Mouse (Mus musculus) intestine, embryonic 14.5 days (tissue): ENCODE measurements around the gene Ror1. TPM values are rescaled to one million over a fixed set of nuclear protein-coding genes. Genes with fewer than 3 reads are reported as not detected.
A peak's percentile ranks its signal among the peaks of the same experiment; 100 is the strongest.

Experiments
- ATAC-seq: fragments of 200-750 bp; cut with Nextera tagmentation; replicated peaks from 2 replicates; pipeline ENCODE4 v1.8.0; 2017; ENCODE audit warnings: low read depth, moderate number of reproducible peaks, moderate TSS enrichment, moderate library complexity; ENCODE audit not compliant: low FRiP score, low TSS enrichment
- DNase-seq: peaks from one replicate; pipeline ENCODE4 v3.0.0-alpha.2; 2018; ENCODE audit warnings: low spot score
- H3K27ac ChIP-seq: fragments of 300-500 bp; sonication (generic); 2 replicates; pipeline ENCODE4 v1.5.1; 2014; ENCODE audit warnings: low read depth, mild to moderate bottlenecking, control low read depth
- H3K27me3 ChIP-seq: fragments of 300-500 bp; sonication (generic); replicated peaks from 2 replicates; pipeline ENCODE4 v1.6.1; 2014; ENCODE audit warnings: low read length, control low read depth; ENCODE audit not compliant: control insufficient read depth, insufficient read depth
- H3K36me3 ChIP-seq: fragments of 300-500 bp; sonication (generic); 2 replicates; pipeline ENCODE4 v1.6.1; 2014; ENCODE audit warnings: low read length, control low read depth; ENCODE audit not compliant: control insufficient read depth, insufficient read depth
- H3K4me1 ChIP-seq: fragments of 300-500 bp; sonication (generic); replicated peaks from 2 replicates; pipeline ENCODE4 v1.6.1; 2014; ENCODE audit warnings: low read length, control low read depth, mixed read lengths; ENCODE audit not compliant: control insufficient read depth, insufficient read depth
- H3K4me2 ChIP-seq: fragments of 300-500 bp; sonication (generic); 2 replicates; pipeline ENCODE4 v1.6.1; 2014; ENCODE audit warnings: low read length
- H3K4me3 ChIP-seq: fragments of 300-500 bp; sonication (generic); 2 replicates; pipeline ENCODE4 v1.5.1; 2014; ENCODE audit warnings: low read depth, low read length, control low read depth, mixed read lengths
- H3K9ac ChIP-seq: fragments of 300-500 bp; sonication (generic); 2 replicates; pipeline ENCODE4 v1.6.1; 2014; ENCODE audit warnings: mild to moderate bottlenecking, low read length
- H3K9me3 ChIP-seq: fragments of 300-500 bp; sonication (generic); 2 replicates; pipeline ENCODE4 v1.6.1; 2016; ENCODE audit warnings: low read length, control low read depth; ENCODE audit not compliant: control insufficient read depth
- WGBS: fragments of 180-500 bp; shearing (Covaris S2); extraction: QIAGEN DNeasy Blood & Tissue Kit; methylation state at CpG from one replicate; pipeline ENCODE4 v1.1.7; 2014; 5-methylcytosine and 5-hydroxymethylcytosine counted together
- polyA plus RNA-seq: library from polyadenylated mRNA; unstranded; fragments of >200 nt; fragmentation: Nextera tagmentation; extraction: Ambion mirVana; gene quantifications from 2 replicates; pipeline ENCODE4 v1.2.1, GENCODE M21; 2014

The Ror1 gene
- 11.4 and 12.1 TPM in 2 replicates for polyA plus RNA-seq

- Histone ChIP-seq H3K4me3 (peak within 1 kb of the TSS; percentile 63), H3K36me3 (no peaks in the 10 kb centered on the region), H3K27me3 (no peaks in the 10 kb centered on the region), H3K9me3 (no peaks in the 10 kb centered on the region), H3K4me1 (peaks cover 12% of the 10 kb centered on the region), H3K4me2 (peak within 1 kb of the TSS; percentile 53), H3K9ac (peak within 1 kb of the TSS; percentile 81), H3K27ac (peak within 1 kb of the TSS; percentile 90)
- under 1% methylated on average over 76 of the region's 76 CpGs for WGBS
- ATAC-seq (peak; percentile 89), DNase-seq (peak; percentile 97)
Measured at GRCm38 (mm10) chr4:100095685-100096595, at the start of gene Ror1. TSS of gene Ror1 (plus strand) at chr4:100095791.

GRCm38 (mm10) chr4:100047066-100047465 lies 48.5 kb upstream of the Ror1 start:
- Histone ChIP-seq H3K4me2 (no peak overlapping the region), H3K27me3 (no peaks in the 10 kb centered on the region), H3K4me1 (peaks cover 13% of the 10 kb centered on the region), H3K9ac (no peak overlapping the region), H3K27ac (no peak overlapping the region), H3K4me3 (no peak overlapping the region), H3K36me3 (no peaks in the 10 kb centered on the region), H3K9me3 (no peaks in the 10 kb centered on the region)
- no peak for ATAC-seq
- DNase-seq: no peak
- 52% methylated on average over 6 of the region's 6 CpGs for WGBS

GRCm38 (mm10) chr4:100048351-100048950 lies 47.1 kb upstream of the Ror1 start:
- Histone ChIP-seq H3K9me3 (no peaks in the 10 kb centered on the region), H3K4me1 (peaks cover 13% of the 10 kb centered on the region), H3K36me3 (no peaks in the 10 kb centered on the region), H3K9ac (no peak overlapping the region), H3K4me2 (no peak overlapping the region), H3K4me3 (no peak overlapping the region), H3K27ac (peak overlapping the region; percentile 33; the same call in 1 of the 2 replicates), H3K27me3 (no peaks in the 10 kb centered on the region)
- WGBS: 59% methylated on average over 7 of the region's 7 CpGs
- no peak for DNase-seq
- no peak for ATAC-seq

GRCm38 (mm10) chr4:100051767-100052166 lies 43.8 kb upstream of the Ror1 start:
- no peak for ATAC-seq
- DNase-seq: no peak
- Histone ChIP-seq H3K9ac (no peak overlapping the region), H3K27ac (no peak overlapping the region), H3K4me2 (no peak overlapping the region), H3K9me3 (no peaks in the 10 kb centered on the region), H3K36me3 (no peaks in the 10 kb centered on the region), H3K4me3 (no peak overlapping the region), H3K27me3 (no peaks in the 10 kb centered on the region), H3K4me1 (peaks cover 17% of the 10 kb centered on the region)

- H3K27ac ChIP-seq: no peak overlapping the region
- peaks cover 17% of the 10 kb centered on the region for H3K4me1 ChIP-seq
- H3K4me2 ChIP-seq: no peak overlapping the region
- no peaks in the 10 kb centered on the region for H3K27me3 ChIP-seq
- H3K9me3 ChIP-seq: no peaks in the 10 kb centered on the region
- H3K36me3 ChIP-seq: no peaks in the 10 kb centered on the region
- no peak overlapping the region for H3K4me3 ChIP-seq
- WGBS: 62% methylated on average over 3 of the region's 3 CpGs
- no peak overlapping the region for H3K9ac ChIP-seq
- ATAC-seq (no peak), DNase-seq (no peak)
Measured at GRCm38 (mm10) chr4:100052258-100052657, 43.3 kb upstream of the Ror1 start.

GRCm38 (mm10) chr4:100056046-100056445 lies 39.5 kb upstream of the Ror1 start:
- no peak overlapping the region for H3K4me3 ChIP-seq
- no peak overlapping the region for H3K9ac ChIP-seq
- H3K4me2 ChIP-seq: no peak overlapping the region
- no peaks in the 10 kb centered on the region for H3K27me3 ChIP-seq
- DNase-seq (peak; percentile 60), ATAC-seq (no peak)
- no peaks in the 10 kb centered on the region for H3K9me3 ChIP-seq
- H3K4me1 ChIP-seq: 0 out of 2 replicates have a peak, but pooled peaks cover 3% of the 10 kb centered on the region
- WGBS: 39% methylated on average over 9 of the region's 9 CpGs
- H3K27ac ChIP-seq: no peak overlapping the region
- no peaks in the 10 kb centered on the region for H3K36me3 ChIP-seq

- WGBS: 68% methylated on average over 4 of the region's 4 CpGs
- H3K36me3 ChIP-seq: no peaks in the 10 kb centered on the region
- no peak overlapping the region for H3K4me2 ChIP-seq
- H3K27me3 ChIP-seq: no peaks in the 10 kb centered on the region
- H3K27ac ChIP-seq: no peak overlapping the region
- DNase-seq (peak; percentile 54), ATAC-seq (no peak)
- 0 out of 2 replicates have a peak, but pooled peaks cover 6% of the 10 kb centered on the region for H3K4me1 ChIP-seq
- H3K9me3 ChIP-seq: no peaks in the 10 kb centered on the region
- no peak overlapping the region for H3K9ac ChIP-seq
- no peak overlapping the region for H3K4me3 ChIP-seq
Measured at GRCm38 (mm10) chr4:100056446-100056845, 39.1 kb upstream of the Ror1 start.

GRCm38 (mm10) chr4:100057381-100057780 lies 38.2 kb upstream of the Ror1 start:
- no peaks in the 10 kb centered on the region for H3K36me3 ChIP-seq
- H3K27me3 ChIP-seq: no peaks in the 10 kb centered on the region
- H3K4me3 ChIP-seq: no peak overlapping the region
- no peak overlapping the region for H3K4me2 ChIP-seq
- H3K9ac ChIP-seq: no peak overlapping the region
- H3K27ac ChIP-seq: no peak overlapping the region
- DNase-seq (peak; percentile 34), ATAC-seq (no peak)
- H3K4me1 ChIP-seq: peaks cover 6% of the 10 kb centered on the region; the same call in 1 of the 2 replicates
- H3K9me3 ChIP-seq: no peaks in the 10 kb centered on the region
- WGBS: 82% methylated on average over 13 of the region's 13 CpGs
